Mouse (Mus musculus): Measurements from ENCODE around the gene Tpm3-rs7. TPM values are rescaled to one million over a fixed set of nuclear protein-coding genes. Genes with fewer than 3 reads are reported as not detected.
"Not testable (repeated sequence)": the region's sequence is repeated elsewhere in the genome, so short reads cannot be mapped to it uniquely, and the experiment has no call there.

Tpm3-rs7 gene
- 6.8 and 7.6 TPM in 2 replicates for polyA plus RNA-seq (2016; fragmentation: Nextera tagmentation; extraction: Ambion mirVana)

GRCm38 (mm10) chr14:113314499-113314898 lies at the start of gene Tpm3-rs7:
TSS of gene Tpm3-rs7 (plus strand) at chr14:113314608.
- WGBS: 93% methylated on average over 16 of the region's 16 CpGs
- not testable (repeated sequence) for H3K36me3 ChIP-seq (replicated peaks); H3K9me3 ChIP-seq; H3K4me3 ChIP-seq (replicated peaks); ATAC-seq (ENCODE audit: low FRiP score); H3K27me3 ChIP-seq; H3K9ac ChIP-seq; H3K4me2 ChIP-seq; H3K27ac ChIP-seq; H3K4me1 ChIP-seq

- WGBS: 95% methylated on average over 1 of the region's 1 CpGs
- no peak for ATAC-seq (ENCODE audit: low FRiP score)
- Histone ChIP-seq H3K27ac (no peak overlapping the region), H3K9ac (no peak overlapping the region), H3K4me2 (no peak overlapping the region), H3K27me3 (no peaks in the 10 kb centered on the region), H3K4me3 (replicated peaks) (no peak overlapping the region), H3K4me1 (no peaks in the 10 kb centered on the region), H3K9me3 (no peaks in the 10 kb centered on the region), H3K36me3 (replicated peaks) (no peaks in the 10 kb centered on the region)
Observed at GRCm38 (mm10) chr14:113317023-113317422, 2.6 kb downstream of the Tpm3-rs7 start.

GRCm38 (mm10) chr14:113363361-113363760 lies 49.0 kb downstream of the Tpm3-rs7 start:
- Histone ChIP-seq H3K36me3 (replicated peaks) (no peaks in the 10 kb centered on the region), H3K4me1 (no peaks in the 10 kb centered on the region), H3K9ac (no peak overlapping the region), H3K27me3 (no peaks in the 10 kb centered on the region), H3K4me3 (replicated peaks) (no peak overlapping the region), H3K4me2 (no peak overlapping the region), H3K27ac (no peak overlapping the region), H3K9me3 (no peaks in the 10 kb centered on the region)
- ATAC-seq (ENCODE audit: low FRiP score): no peak
- WGBS: 76% methylated on average over 1 of the region's 1 CpGs

Measured in forebrain, embryonic 12.5 days (tissue).